Mouse (Mus musculus): ENCODE results near the gene Actrt2. TPM values are rescaled to one million over a fixed set of nuclear protein-coding genes. Genes with fewer than 3 reads are reported as not detected.

Gene Actrt2
- polyA plus RNA-seq, 1 experiment from 2014 or later: not detected

- H3K9ac ChIP-seq (replicated peaks): no peak overlapping the region
- H3K9me3 ChIP-seq (replicated peaks): no peaks in the 10 kb centered on the region
- no peaks in the 10 kb centered on the region for H3K36me3 ChIP-seq
- no peak for ATAC-seq (ENCODE audit: low FRiP score)
- no peak overlapping the region for H3K4me2 ChIP-seq
- no peak overlapping the region for H3K4me3 ChIP-seq (replicated peaks)
- H3K27me3 ChIP-seq (replicated peaks): peaks cover 9% of the 10 kb centered on the region; the same call in 1 of the 2 replicates
- 20% methylated on average over 5 of the region's 5 CpGs for WGBS
- H3K27ac ChIP-seq (replicated peaks): no peak overlapping the region
- H3K4me1 ChIP-seq: 0 out of 2 replicates have a peak, but pooled peaks cover 2% of the 10 kb centered on the region
Observed at GRCm38 (mm10) chr4:154652494-154652893, 15.2 kb downstream of the Actrt2 start.

DNA sequence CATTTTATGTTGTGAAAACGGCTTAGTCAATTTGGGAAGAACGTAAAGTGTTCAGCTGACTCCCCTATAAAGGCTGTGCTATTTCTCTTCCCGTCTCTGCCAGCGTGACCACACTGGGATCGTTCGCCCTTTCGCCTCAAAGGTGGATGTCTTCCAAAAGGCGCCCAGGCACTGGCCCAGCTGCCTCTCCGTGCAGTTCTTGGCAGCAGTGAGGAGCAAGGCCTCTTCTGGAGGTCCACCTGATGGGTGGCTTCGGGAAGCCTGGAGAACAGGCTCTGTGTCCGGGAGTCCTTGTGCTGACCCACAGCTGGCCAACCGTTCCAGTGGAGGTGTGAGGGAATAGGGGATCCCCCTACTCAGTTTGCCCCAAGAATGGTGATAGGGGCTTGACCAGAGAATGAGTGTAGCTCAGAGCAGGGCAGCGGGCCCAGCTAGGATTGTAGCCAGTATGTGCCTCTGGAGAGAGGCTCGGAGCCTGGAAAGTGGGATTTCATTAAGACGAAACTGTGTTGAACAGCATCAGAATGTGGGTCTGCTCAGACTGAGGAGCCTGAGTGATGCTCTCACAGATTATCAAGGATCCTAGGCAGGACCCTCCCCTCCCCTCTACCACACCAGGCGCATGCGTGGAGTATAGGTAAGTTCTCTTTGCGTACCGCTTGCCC lies 18.5 kb downstream of the Actrt2 start:
- no peak overlapping the region for H3K4me3 ChIP-seq (replicated peaks)
- H3K4me1 ChIP-seq: 0 out of 2 replicates have a peak, but pooled peaks cover 2% of the 10 kb centered on the region
- no peak for ATAC-seq (ENCODE audit: low FRiP score)
- peaks cover 9% of the 10 kb centered on the region; the same call in 1 of the 2 replicates for H3K9me3 ChIP-seq (replicated peaks)
- H3K4me2 ChIP-seq: no peak overlapping the region
- H3K36me3 ChIP-seq: no peaks in the 10 kb centered on the region
- peaks cover 26% of the 10 kb centered on the region for H3K27me3 ChIP-seq (replicated peaks)
- no peak overlapping the region for H3K9ac ChIP-seq (replicated peaks)
- WGBS: 76% methylated on average over 19 of the region's 19 CpGs
- no peak overlapping the region for H3K27ac ChIP-seq (replicated peaks)

- peaks cover 76% of the 10 kb centered on the region for H3K27me3 ChIP-seq (replicated peaks)
- no peak overlapping the region for H3K27ac ChIP-seq (replicated peaks)
- ATAC-seq (ENCODE audit: low FRiP score): no peak
- H3K4me1 ChIP-seq: peaks cover 8% of the 10 kb centered on the region
- H3K4me3 ChIP-seq (replicated peaks): no peak overlapping the region
- 4% methylated on average over 6 of the region's 6 CpGs for WGBS
- H3K36me3 ChIP-seq: no peaks in the 10 kb centered on the region
- H3K9ac ChIP-seq (replicated peaks): no peak overlapping the region
- H3K4me2 ChIP-seq: no peak overlapping the region
- peaks cover 9% of the 10 kb centered on the region; the same call in 1 of the 2 replicates for H3K9me3 ChIP-seq (replicated peaks)
Observed at GRCm38 (mm10) chr4:154642496-154642895, 25.2 kb downstream of the Actrt2 start.

GRCm38 (mm10) chr4:154641296-154642110 lies 26.2 kb downstream of the Actrt2 start:
- H3K9me3 ChIP-seq (replicated peaks): 0 out of 2 replicates have a peak, but pooled peaks cover 4% of the 10 kb centered on the region
- ATAC-seq (ENCODE audit: low FRiP score): no peak
- H3K27ac ChIP-seq (replicated peaks): no peak overlapping the region
- no peak overlapping the region for H3K9ac ChIP-seq (replicated peaks)
- H3K4me1 ChIP-seq: peaks cover 17% of the 10 kb centered on the region
- no peak overlapping the region for H3K4me3 ChIP-seq (replicated peaks)
- peaks cover 72% of the 10 kb centered on the region for H3K27me3 ChIP-seq (replicated peaks)
- no peaks in the 10 kb centered on the region for H3K36me3 ChIP-seq
- 2% methylated on average over 32 of the region's 32 CpGs for WGBS
- no peak overlapping the region for H3K4me2 ChIP-seq

DNA sequence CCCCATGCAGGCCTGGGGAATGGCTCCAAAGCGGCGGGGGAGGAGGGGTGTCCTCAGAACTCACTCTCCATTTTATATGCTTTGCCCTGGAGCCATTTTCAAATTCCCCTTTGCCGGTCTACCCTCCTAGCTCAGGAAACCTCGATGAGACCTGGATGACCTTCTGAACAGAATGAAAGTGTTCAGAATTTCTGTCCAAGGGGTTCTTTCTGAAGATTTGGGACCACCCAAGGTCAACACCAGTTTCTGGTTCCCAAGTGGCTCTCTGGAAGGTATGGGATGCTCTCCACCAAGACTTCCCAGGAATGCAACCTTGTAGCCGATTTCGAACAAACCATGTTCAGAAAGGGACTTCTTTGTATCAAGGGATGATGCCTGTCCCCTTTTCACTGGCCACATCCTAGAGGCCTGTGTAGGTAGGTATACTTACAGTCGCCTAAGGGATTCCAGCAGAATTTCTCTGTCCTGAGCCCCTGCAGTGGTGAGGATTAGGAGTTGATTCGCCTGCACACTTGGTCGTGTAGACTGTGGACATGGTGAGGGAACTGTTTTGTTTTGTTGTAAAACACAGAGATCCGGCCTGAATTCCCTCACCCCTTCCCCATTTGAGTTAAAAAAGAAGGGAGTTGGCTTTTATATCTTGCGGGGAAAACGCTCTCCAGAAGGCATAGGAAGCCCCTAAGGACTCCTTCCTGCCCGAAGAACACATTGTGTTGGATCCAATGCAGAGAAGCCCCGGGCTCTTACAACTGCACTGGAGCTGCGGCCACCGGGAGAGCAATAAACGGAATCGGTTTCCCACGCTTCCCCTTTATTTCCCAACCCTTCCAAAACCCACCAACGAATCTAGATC lies 27.0 kb downstream of the Actrt2 start:
- Histone ChIP-seq H3K27ac (replicated peaks) (no peak overlapping the region), H3K4me3 (replicated peaks) (no peak overlapping the region), H3K9ac (replicated peaks) (no peak overlapping the region), H3K36me3 (no peaks in the 10 kb centered on the region), H3K9me3 (replicated peaks) (0 out of 2 replicates have a peak, but pooled peaks cover 4% of the 10 kb centered on the region), H3K4me2 (no peak overlapping the region), H3K27me3 (replicated peaks) (peaks cover 72% of the 10 kb centered on the region), H3K4me1 (peaks cover 26% of the 10 kb centered on the region)
- WGBS: 5% methylated on average over 20 of the region's 20 CpGs
- ATAC-seq (ENCODE audit: low FRiP score): no peak

GRCm38 (mm10) chr4:154639591-154640442 lies 27.9 kb downstream of the Actrt2 start:
- no peak overlapping the region for H3K4me3 ChIP-seq (replicated peaks)
- no peak overlapping the region for H3K27ac ChIP-seq (replicated peaks)
- H3K4me2 ChIP-seq: no peak overlapping the region
- peaks cover 34% of the 10 kb centered on the region for H3K4me1 ChIP-seq
- no peak for ATAC-seq (ENCODE audit: low FRiP score)
- WGBS: 9% methylated on average over 13 of the region's 13 CpGs
- peaks cover 68% of the 10 kb centered on the region for H3K27me3 ChIP-seq (replicated peaks)
- no peaks in the 10 kb centered on the region for H3K9me3 ChIP-seq (replicated peaks)
- no peaks in the 10 kb centered on the region for H3K36me3 ChIP-seq
- H3K9ac ChIP-seq (replicated peaks): no peak overlapping the region

GRCm38 (mm10) chr4:154639126-154639525 lies 28.5 kb downstream of the Actrt2 start:
- H3K4me2 ChIP-seq: 0 out of 2 replicates have a peak overlapping the region, but pooled peaks have one; percentile 1
- H3K36me3 ChIP-seq: no peaks in the 10 kb centered on the region
- H3K4me1 ChIP-seq: peaks cover 39% of the 10 kb centered on the region
- no peaks in the 10 kb centered on the region for H3K9me3 ChIP-seq (replicated peaks)
- ATAC-seq (ENCODE audit: low FRiP score): no peak
- H3K27me3 ChIP-seq (replicated peaks): peaks cover 71% of the 10 kb centered on the region
- H3K4me3 ChIP-seq (replicated peaks): no peak overlapping the region
- WGBS: 3% methylated on average over 7 of the region's 7 CpGs
- no peak overlapping the region for H3K9ac ChIP-seq (replicated peaks)
- H3K27ac ChIP-seq (replicated peaks): no peak overlapping the region

GRCm38 (mm10) chr4:154638320-154638886 lies 29.3 kb downstream of the Actrt2 start:
- Histone ChIP-seq H3K4me3 (replicated peaks) (peak overlapping the region; percentile 16; the same call in 1 of the 2 replicates), H3K9ac (replicated peaks) (no peak overlapping the region), H3K4me2 (peak overlapping the region; percentile 63), H3K27me3 (replicated peaks) (peaks cover 71% of the 10 kb centered on the region), H3K36me3 (no peaks in the 10 kb centered on the region), H3K9me3 (replicated peaks) (no peaks in the 10 kb centered on the region), H3K27ac (replicated peaks) (no peak overlapping the region), H3K4me1 (peaks cover 39% of the 10 kb centered on the region)
- ATAC-seq (ENCODE audit: low FRiP score): no peak
- 12% methylated on average over 15 of the region's 15 CpGs for WGBS

DNA sequence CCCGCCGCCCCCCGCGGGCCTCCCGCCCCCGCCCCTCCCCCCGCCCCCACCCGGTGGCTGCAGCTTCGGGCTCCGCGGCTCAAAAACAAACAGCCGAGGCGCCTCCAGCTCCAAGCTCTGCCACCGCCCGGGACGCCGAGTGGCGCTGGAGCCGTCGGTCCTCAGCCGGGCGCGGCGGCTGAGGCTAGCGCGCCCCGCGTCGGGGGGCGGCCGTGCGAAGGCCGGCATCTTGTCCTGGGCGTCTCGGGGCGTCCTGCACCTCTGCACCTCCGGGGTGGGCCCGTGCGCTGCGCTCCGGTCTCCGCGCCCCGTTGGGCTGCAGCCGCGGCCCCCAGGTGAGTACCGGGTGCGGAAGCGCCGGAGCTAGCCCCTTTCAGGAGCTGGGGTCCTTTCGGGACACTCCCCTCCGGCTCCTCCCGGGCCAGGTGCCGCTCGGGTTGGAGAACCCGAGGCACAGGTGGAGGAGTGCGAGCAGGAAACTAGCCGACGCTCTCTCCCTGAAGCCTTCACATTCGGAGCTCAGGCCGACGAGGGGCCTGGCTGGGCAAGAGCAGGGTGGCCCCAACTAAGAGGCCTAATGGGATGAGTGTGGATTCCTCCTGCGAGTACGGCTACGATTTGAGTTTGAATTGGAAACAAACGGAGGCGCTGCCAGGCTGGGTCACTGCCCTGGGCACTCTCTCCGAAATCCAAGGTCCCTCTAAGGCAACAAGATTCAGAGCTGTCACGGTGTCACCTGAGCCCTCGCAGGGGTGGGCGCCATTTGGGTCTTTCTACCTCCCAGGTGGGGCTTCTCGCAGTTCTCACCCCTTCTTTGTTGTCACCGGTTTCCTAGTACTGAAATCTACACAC lies 30.0 kb downstream of the Actrt2 start:
- peaks cover 42% of the 10 kb centered on the region for H3K4me1 ChIP-seq
- no peak for ATAC-seq (ENCODE audit: low FRiP score)
- WGBS: under 1% methylated on average over 55 of the region's 73 CpGs
- peak overlapping the region; percentile 77; the same call in 1 of the 2 replicates for H3K27ac ChIP-seq (replicated peaks)
- H3K9me3 ChIP-seq (replicated peaks): no peaks in the 10 kb centered on the region
- H3K27me3 ChIP-seq (replicated peaks): peaks cover 71% of the 10 kb centered on the region
- 0 out of 2 replicates have a peak overlapping the region, but pooled peaks have one; percentile 14 for H3K9ac ChIP-seq (replicated peaks)
- H3K4me2 ChIP-seq: peak overlapping the region; percentile 63
- no peaks in the 10 kb centered on the region for H3K36me3 ChIP-seq
- H3K4me3 ChIP-seq (replicated peaks): peak overlapping the region; percentile 44

Data from neural tube, embryonic 15.5 days (tissue).